Mouse (Mus musculus): ENCODE measurements around the gene Rhoq. TPM values are rescaled to one million over a fixed set of nuclear protein-coding genes. Genes with fewer than 3 reads are reported as not detected.

Rhoq gene
- polyA plus RNA-seq, 1 experiment from 2014 or later, result 13.0 TPM

GRCm38 (mm10) chr17:86938683-86939082 is 24.2 kb upstream of the Rhoq start:
- no peak for TF ChIP-seq CTCF (IDR thresholded peaks at IDR 0.05; ENCODE audit: low read depth)
- Histone ChIP-seq H3K9me3 (replicated peaks; ENCODE audit: low read length) (no peaks in the 10 kb centered on the region), H3K27me3 (ENCODE audit: insufficient read depth, low read length) (no peaks in the 10 kb centered on the region), H3K9ac (ENCODE audit: low read depth, low read length) (no peak overlapping the region), H3K4me3 (replicated peaks; ENCODE audit: low read depth, low read length) (no peak overlapping the region), H3K36me3 (ENCODE audit: insufficient read depth, low read length) (no peaks in the 10 kb centered on the region), H3K4me1 (replicated peaks; ENCODE audit: insufficient read depth, low read length) (0 out of 2 replicates have a peak, but pooled peaks cover 3% of the 10 kb centered on the region), H3K4me2 (ENCODE audit: low read length) (no peak overlapping the region), H3K27ac (no peak overlapping the region)
- DNase-seq (ENCODE audit: low spot score), result no peak
- ATAC-seq (replicated peaks; ENCODE audit: low FRiP score, low read depth), result peak; percentile 38; the same call in 1 of the 2 replicates
- WGBS, result 72% methylated on average over 7 of the region's 7 CpGs

GRCm38 (mm10) chr17:86942112-86942511 is 20.8 kb upstream of the Rhoq start:
- Histone ChIP-seq H3K9ac (ENCODE audit: low read depth, low read length) (no peak overlapping the region), H3K27ac (no peak overlapping the region), H3K27me3 (ENCODE audit: insufficient read depth, low read length) (no peaks in the 10 kb centered on the region), H3K4me2 (ENCODE audit: low read length) (no peak overlapping the region), H3K4me3 (replicated peaks; ENCODE audit: low read depth, low read length) (no peak overlapping the region), H3K9me3 (replicated peaks; ENCODE audit: low read length) (no peaks in the 10 kb centered on the region), H3K36me3 (ENCODE audit: insufficient read depth, low read length) (no peaks in the 10 kb centered on the region), H3K4me1 (replicated peaks; ENCODE audit: insufficient read depth, low read length) (0 out of 2 replicates have a peak, but pooled peaks cover 3% of the 10 kb centered on the region)
- DNase-seq (ENCODE audit: low spot score) (no peak), ATAC-seq (replicated peaks; ENCODE audit: low FRiP score, low read depth) (no peak)
- TF ChIP-seq CTCF (IDR thresholded peaks at IDR 0.05; ENCODE audit: low read depth), result no peak
- 56% methylated on average over 6 of the region's 6 CpGs for WGBS

DNA sequence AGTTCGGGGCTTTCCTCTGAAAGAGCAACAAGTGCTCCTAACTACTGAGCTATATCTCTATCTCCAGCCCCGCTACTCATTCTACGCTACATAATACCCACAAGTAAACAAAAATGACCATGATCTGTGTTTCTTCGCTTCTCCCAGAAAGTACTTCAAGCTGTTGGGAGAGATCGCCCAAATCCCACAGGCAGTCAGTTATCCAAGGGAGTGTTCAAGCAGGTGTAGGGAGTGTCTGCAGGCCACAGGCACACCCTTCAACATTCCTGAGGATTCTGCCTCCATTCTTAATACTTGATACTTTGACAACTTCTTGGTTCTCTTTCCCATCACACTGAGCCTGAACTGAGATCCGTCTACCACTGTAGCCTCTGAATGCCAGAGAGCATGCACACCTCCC is 19.7 kb upstream of the Rhoq start:
- Histone ChIP-seq H3K27ac (no peak overlapping the region), H3K4me2 (ENCODE audit: low read length) (no peak overlapping the region), H3K4me1 (replicated peaks; ENCODE audit: insufficient read depth, low read length) (0 out of 2 replicates have a peak, but pooled peaks cover 1% of the 10 kb centered on the region), H3K9me3 (replicated peaks; ENCODE audit: low read length) (no peaks in the 10 kb centered on the region), H3K27me3 (ENCODE audit: insufficient read depth, low read length) (no peaks in the 10 kb centered on the region), H3K36me3 (ENCODE audit: insufficient read depth, low read length) (no peaks in the 10 kb centered on the region), H3K4me3 (replicated peaks; ENCODE audit: low read depth, low read length) (no peak overlapping the region), H3K9ac (ENCODE audit: low read depth, low read length) (no peak overlapping the region)
- 82% methylated on average over 6 of the region's 6 CpGs for WGBS
- DNase-seq (ENCODE audit: low spot score) (no peak), ATAC-seq (replicated peaks; ENCODE audit: low FRiP score, low read depth) (no peak)
- TF ChIP-seq CTCF (IDR thresholded peaks at IDR 0.05; ENCODE audit: low read depth), result no peak

GRCm38 (mm10) chr17:86946078-86946477 is 16.8 kb upstream of the Rhoq start:
- H3K4me2 ChIP-seq (ENCODE audit: low read length), result no peak overlapping the region
- no peak for TF ChIP-seq CTCF (IDR thresholded peaks at IDR 0.05; ENCODE audit: low read depth)
- WGBS, result 55% methylated on average over 4 of the region's 4 CpGs

DNA sequence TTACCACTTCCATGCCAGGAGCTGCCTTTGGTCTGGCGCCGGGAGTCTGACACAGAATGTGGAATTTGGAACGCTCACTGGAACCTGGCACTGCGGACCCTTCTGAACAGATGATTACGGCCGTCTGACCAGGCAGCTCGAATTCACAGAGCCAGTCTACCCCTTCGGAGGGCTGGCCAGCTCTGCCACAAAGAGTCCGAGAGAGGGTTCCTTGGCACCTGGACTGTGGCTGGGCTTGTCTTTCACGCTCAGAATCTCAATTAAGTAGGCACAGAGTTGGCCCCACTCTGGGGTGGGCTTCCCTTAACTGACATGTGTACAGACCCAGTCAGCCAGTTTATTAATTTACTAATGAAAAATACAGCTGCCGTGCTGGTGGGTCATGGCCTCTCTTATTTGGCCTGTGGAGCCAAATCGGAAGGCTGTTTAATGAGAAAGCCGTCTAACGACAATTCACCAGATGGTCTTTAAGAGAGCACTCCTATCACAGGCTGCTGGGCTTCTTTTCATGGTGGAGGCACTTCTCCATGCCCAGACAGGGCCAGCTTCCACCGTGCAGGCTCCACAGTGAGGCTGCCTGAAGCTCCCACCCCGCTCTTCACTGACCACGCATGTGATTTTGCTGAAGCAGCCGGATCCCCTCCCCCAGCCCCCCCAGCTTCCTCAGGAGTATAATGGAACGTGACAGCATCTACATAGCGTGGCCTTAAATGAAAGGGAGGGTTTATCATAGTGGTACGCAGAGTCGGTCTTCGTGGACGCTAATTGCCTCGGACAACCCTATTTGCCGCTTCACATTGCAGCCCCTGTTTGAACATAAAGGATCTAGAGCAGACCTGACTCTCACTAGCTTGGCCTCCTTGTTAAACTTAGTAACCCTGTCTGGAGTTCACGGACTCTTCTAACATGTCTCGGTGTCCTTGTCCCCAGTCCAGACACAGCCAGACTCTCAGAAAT is 14.8 kb upstream of the Rhoq start, which contains the start of gene Atp6v1e2:
TSS of gene Atp6v1e2 (minus strand) at position 58 of the 957 bp plus-strand sequence.
- Histone ChIP-seq H3K9me3 (replicated peaks; ENCODE audit: low read length) (no peaks in the 10 kb centered on the region), H3K4me3 (replicated peaks; ENCODE audit: low read depth, low read length) (no peak within 1 kb of the TSS), H3K27me3 (ENCODE audit: insufficient read depth, low read length) (no peaks in the 10 kb centered on the region), H3K9ac (ENCODE audit: low read depth, low read length) (no peak within 1 kb of the TSS), H3K4me1 (replicated peaks; ENCODE audit: insufficient read depth, low read length) (no peaks in the 10 kb centered on the region), H3K27ac (no peak within 1 kb of the TSS), H3K36me3 (ENCODE audit: insufficient read depth, low read length) (no peaks in the 10 kb centered on the region), H3K4me2 (ENCODE audit: low read length) (no peak within 1 kb of the TSS)
- no peak for ATAC-seq (replicated peaks; ENCODE audit: low FRiP score, low read depth)
- WGBS, result 79% methylated on average over 28 of the region's 28 CpGs
- TF ChIP-seq CTCF (IDR thresholded peaks at IDR 0.05; ENCODE audit: low read depth), result no peak
- DNase-seq (ENCODE audit: low spot score), result no peak

More at GRCm38 (mm10) chr17:86946078-86946477, 16.8 kb upstream of the Rhoq start:
- H3K4me1 ChIP-seq (replicated peaks; ENCODE audit: insufficient read depth, low read length), result no peaks in the 10 kb centered on the region
- no peak overlapping the region for H3K27ac ChIP-seq
- DNase-seq (ENCODE audit: low spot score) (no peak), ATAC-seq (replicated peaks; ENCODE audit: low FRiP score, low read depth) (no peak)
- no peaks in the 10 kb centered on the region for H3K9me3 ChIP-seq (replicated peaks; ENCODE audit: low read length)
- no peaks in the 10 kb centered on the region for H3K36me3 ChIP-seq (ENCODE audit: insufficient read depth, low read length)
- no peak overlapping the region for H3K9ac ChIP-seq (ENCODE audit: low read depth, low read length)
- no peak overlapping the region for H3K4me3 ChIP-seq (replicated peaks; ENCODE audit: low read depth, low read length)
- no peaks in the 10 kb centered on the region for H3K27me3 ChIP-seq (ENCODE audit: insufficient read depth, low read length)

DNA sequence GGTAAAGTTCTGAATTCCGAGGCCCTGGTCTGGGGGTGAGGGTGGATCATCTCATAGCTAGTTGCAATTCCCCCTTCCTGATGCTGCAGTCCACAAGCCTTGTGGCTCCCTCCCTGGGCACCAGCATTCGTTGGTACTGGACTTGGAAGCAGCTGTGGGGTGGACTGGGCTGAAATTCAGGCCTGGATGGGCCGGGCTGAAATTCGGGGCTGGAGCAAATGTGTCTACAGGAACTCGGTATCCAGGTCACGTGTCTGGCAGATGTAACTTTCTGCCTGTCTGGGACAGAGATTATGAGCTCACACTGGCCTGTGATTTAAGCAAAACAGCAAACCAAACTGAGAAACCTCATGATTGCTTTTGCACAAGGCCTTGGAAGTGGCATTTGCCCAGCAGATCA is 14.1 kb upstream of the Rhoq start:
- no peak overlapping the region for H3K27ac ChIP-seq
- DNase-seq (ENCODE audit: low spot score), result no peak
- H3K9ac ChIP-seq (ENCODE audit: low read depth, low read length), result no peak overlapping the region
- H3K4me1 ChIP-seq (replicated peaks; ENCODE audit: insufficient read depth, low read length), result no peaks in the 10 kb centered on the region
- no peaks in the 10 kb centered on the region for H3K27me3 ChIP-seq (ENCODE audit: insufficient read depth, low read length)
- H3K36me3 ChIP-seq (ENCODE audit: insufficient read depth, low read length), result no peaks in the 10 kb centered on the region
- no peak for TF ChIP-seq CTCF (IDR thresholded peaks at IDR 0.05; ENCODE audit: low read depth)
- no peak overlapping the region for H3K4me3 ChIP-seq (replicated peaks; ENCODE audit: low read depth, low read length)
- H3K4me2 ChIP-seq (ENCODE audit: low read length), result no peak overlapping the region
- no peaks in the 10 kb centered on the region for H3K9me3 ChIP-seq (replicated peaks; ENCODE audit: low read length)
- 83% methylated on average over 6 of the region's 6 CpGs for WGBS
- no peak for ATAC-seq (replicated peaks; ENCODE audit: low FRiP score, low read depth)
